ENCODE assay signal across 24 mouse cellular contexts in genomic region chr15:7998095-7998494, GRCm38 (mm10).
A peak's percentile ranks its signal among the peaks of the same experiment; 100 is the strongest.
DNase-seq lines count a peak whose midpoint lies in the region; ATAC-seq and TF ChIP-seq lines count a peak whose summit lies in the region.
"Had no signal": no experiment of that assay in that cellular context is flagged by ENCODE, and none has a peak within 500 bp of the region (broad histone marks: within the 10 kb centered on the region; RNA-seq: fewer than 3 reads in every experiment).

No protein-coding gene starts in this region.

- H3K27ac ChIP-seq in forebrain, embryonic 16.5 days (ENCODE audit: low read length), result no peak overlapping the region
- H3K27ac ChIP-seq: embryonic facial prominence, embryonic 15.5 days; forebrain, embryonic 10.5 days; heart, adult 2 months; heart, embryonic 15.5 days; hindbrain, embryonic 10.5 days; hindbrain, embryonic 14.5 days; intestine, embryonic 15.5 days had no signal

- H3K9ac ChIP-seq in forebrain, embryonic 16.5 days (replicated peaks; ENCODE audit: low read depth, low read length), result no peak overlapping the region
- H3K9ac ChIP-seq: embryonic facial prominence, embryonic 15.5 days; heart, embryonic 15.5 days; hindbrain, embryonic 14.5 days; intestine, embryonic 15.5 days had no signal

- no peak for DNase-seq in G1E (ENCODE audit: low spot score)
- DNase-seq in c-Kit-positive CD71-negative TER-119-negative erythroid progenitor cells, embryonic 14.5 days (ENCODE audit: low read depth), result peak; percentile 13
- no peak for DNase-seq in lung, postnatal 14 days
- no peak for DNase-seq in right cerebral cortex, postnatal 10 days (ENCODE audit: low spot score in 2 of 2)
- no peak for DNase-seq in urinary bladder, postnatal 36 days (ENCODE audit: low spot score in 2 of 2)
- DNase-seq: adrenal gland, adult 2 months; adrenal gland, postnatal 25 days; cerebellum, adult 2 months; cerebellum, postnatal 10 days; embryo, embryonic 11 days; gastrocnemius, postnatal 10 days; heart, postnatal 14 days had no signal

- peak; percentile 60 for ATAC-seq in G1E (ENCODE audit: extremely low read depth, insufficient number of reproducible peaks, low FRiP score, poor library complexity, severe bottlenecking)
- ATAC-seq in megakaryocyte progenitor cell, adult 5-6 weeks (replicated peaks; ENCODE audit: poor library complexity), result peak; percentile 42
- ATAC-seq in forebrain, embryonic 16.5 days, result no peak
- ATAC-seq: forebrain, embryonic 14.5 days; intestine, embryonic 15.5 days had no signal

- H3K4me2 ChIP-seq in forebrain, embryonic 16.5 days (ENCODE audit: low read length), result no peak overlapping the region
- H3K4me2 ChIP-seq: embryonic facial prominence, embryonic 15.5 days; heart, embryonic 11.5 days; heart, embryonic 15.5 days; hindbrain, embryonic 14.5 days; intestine, embryonic 15.5 days had no signal

- 97% methylated on average over 2 of the region's 2 CpGs for WGBS in forebrain, embryonic 16.5 days

- peaks cover 17% of the 10 kb centered on the region for H3K4me1 ChIP-seq in G1E (ENCODE audit: insufficient read depth, low read depth, low read length)
- H3K4me1 ChIP-seq in forebrain, embryonic 16.5 days (replicated peaks; ENCODE audit: control insufficient read depth, insufficient read depth, low read length), result no peaks in the 10 kb centered on the region
- H3K4me1 ChIP-seq: embryonic facial prominence, embryonic 15.5 days; forebrain, embryonic 10.5 days; heart, embryonic 15.5 days; hindbrain, embryonic 10.5 days; intestine, embryonic 15.5 days had no signal

- no peak overlapping the region for H3K4me3 ChIP-seq in G1E (ENCODE audit: low read depth, low read length)
- H3K4me3 ChIP-seq in forebrain, embryonic 16.5 days (replicated peaks; ENCODE audit: low read length), result no peak overlapping the region
- H3K4me3 ChIP-seq: embryonic facial prominence, embryonic 15.5 days; erythroblast, embryonic 14.5 days; forebrain, embryonic 10.5 days; heart, adult 2 months; heart, embryonic 15.5 days; hindbrain, embryonic 10.5 days; intestine, embryonic 15.5 days had no signal

- H3K9me3 ChIP-seq in G1E (replicated peaks), result no peaks in the 10 kb centered on the region
- H3K9me3 ChIP-seq in forebrain, embryonic 16.5 days (ENCODE audit: control insufficient read depth, low read length), result no peaks in the 10 kb centered on the region
- H3K9me3 ChIP-seq: embryonic facial prominence, embryonic 15.5 days; forebrain, embryonic 10.5 days; heart, embryonic 15.5 days; hindbrain, embryonic 10.5 days; intestine, embryonic 15.5 days had no signal

- peaks cover 16% of the 10 kb centered on the region for H3K36me3 ChIP-seq in G1E (replicated peaks)
- H3K36me3 ChIP-seq in forebrain, embryonic 16.5 days (ENCODE audit: control insufficient read depth, insufficient read depth), result no peaks in the 10 kb centered on the region
- H3K36me3 ChIP-seq: embryonic facial prominence, embryonic 15.5 days; heart, embryonic 15.5 days; hindbrain, embryonic 10.5 days; intestine, embryonic 15.5 days had no signal

- TF ChIP-seq CTCF in G1E (IDR thresholded peaks at IDR 0.05; ENCODE audit: low read depth, low read length), result no peak

- no peaks in the 10 kb centered on the region for H3K27me3 ChIP-seq in G1E (ENCODE audit: insufficient read depth, low read length)
- no peaks in the 10 kb centered on the region for H3K27me3 ChIP-seq in forebrain, embryonic 16.5 days (replicated peaks; ENCODE audit: control insufficient read depth, insufficient read depth, low read length)
- H3K27me3 ChIP-seq: embryonic facial prominence, embryonic 15.5 days; heart, embryonic 15.5 days; intestine, embryonic 15.5 days had no signal
